Mouse (Mus musculus): ENCODE results near the gene Rab3il1. TPM values are rescaled to one million over a fixed set of nuclear protein-coding genes. Genes with fewer than 3 reads are reported as not detected.

Rab3il1 gene
- polyA plus RNA-seq (2014; fragmentation: Illumina TruSeq; extraction: RNeasy Lipid Tissue Mini Kit (QIAGEN cat#74804); ENCODE audit: low read depth, low replicate concordance): 29.7 TPM

GRCm38 (mm10) chr19:10001206-10001969 is at the start of gene Rab3il1, which contains the start of gene Best1:
Gene Rab3il1, plus strand, starts transcription at chr19:10001669.
Gene Best1, minus strand, starts transcription at chr19:10001633.

GRCm38 (mm10) chr19:9980258-9980657 is 21.2 kb upstream of the Rab3il1 start, which contains the start of gene Fth1:
Gene Fth1, plus strand, starts transcription at chr19:9980598.

GRCm38 (mm10) chr19:10041388-10042148 is 40.1 kb downstream of the Rab3il1 start, which contains the start of gene Fads3:
Gene Fads3, plus strand, starts transcription at chr19:10041569.

Other genes with a start within 250 kb of the Rab3il1 start
- not detected for gene Scgb2a2, start 154.1 kb upstream of the Rab3il1 start, polyA plus RNA-seq (2014; fragmentation: Illumina TruSeq; extraction: RNeasy Lipid Tissue Mini Kit (QIAGEN cat#74804); ENCODE audit: low read depth, low replicate concordance)
- gene Incenp, start 102.1 kb upstream of the Rab3il1 start, polyA plus RNA-seq (2014; fragmentation: Illumina TruSeq; extraction: RNeasy Lipid Tissue Mini Kit (QIAGEN cat#74804); ENCODE audit: low read depth, low replicate concordance): 10.5 TPM
- gene Fth1, start 21.1 kb upstream of the Rab3il1 start, polyA plus RNA-seq (2014; fragmentation: Illumina TruSeq; extraction: RNeasy Lipid Tissue Mini Kit (QIAGEN cat#74804); ENCODE audit: low read depth, low replicate concordance): 2,429 TPM
- gene Best1, start within 50 bp of the Rab3il1 start, polyA plus RNA-seq (2014; fragmentation: Illumina TruSeq; extraction: RNeasy Lipid Tissue Mini Kit (QIAGEN cat#74804); ENCODE audit: low read depth, low replicate concordance): 3.3 TPM
- 155 TPM for gene Fads3, start 39.9 kb downstream of the Rab3il1 start, polyA plus RNA-seq (2014; fragmentation: Illumina TruSeq; extraction: RNeasy Lipid Tissue Mini Kit (QIAGEN cat#74804); ENCODE audit: low read depth, low replicate concordance)
- 284 TPM for gene Fads2, start 100.1 kb downstream of the Rab3il1 start, polyA plus RNA-seq (2014; fragmentation: Illumina TruSeq; extraction: RNeasy Lipid Tissue Mini Kit (QIAGEN cat#74804); ENCODE audit: low read depth, low replicate concordance)
- gene Fads1, start 181.2 kb downstream of the Rab3il1 start, polyA plus RNA-seq (2014; fragmentation: Illumina TruSeq; extraction: RNeasy Lipid Tissue Mini Kit (QIAGEN cat#74804); ENCODE audit: low read depth, low replicate concordance): 172 TPM
- gene Tmem258, start 202.3 kb downstream of the Rab3il1 start, polyA plus RNA-seq (2014; fragmentation: Illumina TruSeq; extraction: RNeasy Lipid Tissue Mini Kit (QIAGEN cat#74804); ENCODE audit: low read depth, low replicate concordance): 216 TPM
- gene Fen1, start 202.5 kb downstream of the Rab3il1 start, polyA plus RNA-seq (2014; fragmentation: Illumina TruSeq; extraction: RNeasy Lipid Tissue Mini Kit (QIAGEN cat#74804); ENCODE audit: low read depth, low replicate concordance): 9.7 TPM
- 8.1 TPM for gene Myrf, start 239.1 kb downstream of the Rab3il1 start, polyA plus RNA-seq (2014; fragmentation: Illumina TruSeq; extraction: RNeasy Lipid Tissue Mini Kit (QIAGEN cat#74804); ENCODE audit: low read depth, low replicate concordance)

All from adipose tissue, adult 10 weeks (tissue).